Mouse (Mus musculus): ENCODE results near the gene Creld2.

Gene Creld2

DNA sequence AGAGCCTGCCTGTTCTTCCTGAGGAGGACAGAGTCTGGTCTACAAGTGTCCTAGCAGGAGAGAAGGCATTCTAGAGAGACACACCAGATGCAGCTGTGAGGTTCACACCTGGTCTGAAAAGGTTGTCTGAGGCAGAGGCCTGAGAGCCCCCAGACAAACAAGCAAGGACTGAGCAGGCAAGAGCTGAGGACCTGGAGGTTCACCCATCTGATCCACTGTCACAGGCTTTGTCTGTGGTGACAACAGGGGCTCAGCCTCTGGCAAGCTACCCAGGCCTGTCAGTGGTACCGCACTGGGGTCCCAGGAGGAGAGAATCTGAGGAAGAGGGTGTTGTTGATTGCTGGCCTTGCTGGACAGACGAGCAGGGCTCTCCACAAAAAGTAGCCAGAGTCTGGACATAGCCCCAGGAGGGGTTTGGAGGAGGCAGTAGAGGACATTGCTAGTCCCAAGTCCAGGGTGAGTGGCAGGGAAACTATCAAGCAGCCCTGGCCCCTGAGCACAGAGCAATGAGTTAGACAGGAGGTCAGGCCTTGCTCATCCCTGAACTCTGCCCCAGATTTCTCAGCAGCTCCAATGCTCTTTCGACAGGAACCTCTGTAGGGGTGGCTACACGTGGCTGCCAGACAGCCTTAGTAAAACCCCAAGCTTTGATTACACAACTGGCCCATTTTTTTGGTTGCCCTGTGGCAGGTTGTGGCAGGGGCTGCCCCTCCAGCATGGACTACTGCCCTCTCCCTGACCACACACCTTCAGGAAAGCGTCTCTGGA lies 51.2 kb downstream of the Creld2 start:
- DNase-seq = no peak

DNA sequence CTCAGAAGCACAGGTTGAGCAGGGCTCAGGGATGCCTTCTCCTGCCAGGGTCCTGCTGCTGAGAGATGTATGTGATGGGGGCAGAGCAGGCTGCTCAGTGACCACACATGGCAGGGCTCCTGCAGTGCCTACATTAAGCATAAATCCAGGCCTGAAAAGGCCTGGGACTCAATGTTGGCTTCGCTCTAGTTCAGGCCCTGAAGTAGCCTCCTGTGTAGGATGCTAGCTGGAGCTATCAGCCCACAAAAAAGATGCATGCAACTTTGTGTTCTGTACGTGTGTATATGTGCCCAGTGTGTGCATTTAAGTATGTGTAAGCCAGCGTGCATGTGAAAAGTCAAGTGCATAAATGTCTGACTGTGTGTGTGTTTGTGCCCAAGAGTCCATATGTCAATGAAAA lies 54.6 kb downstream of the Creld2 start:
- DNase-seq = no peak

DNA sequence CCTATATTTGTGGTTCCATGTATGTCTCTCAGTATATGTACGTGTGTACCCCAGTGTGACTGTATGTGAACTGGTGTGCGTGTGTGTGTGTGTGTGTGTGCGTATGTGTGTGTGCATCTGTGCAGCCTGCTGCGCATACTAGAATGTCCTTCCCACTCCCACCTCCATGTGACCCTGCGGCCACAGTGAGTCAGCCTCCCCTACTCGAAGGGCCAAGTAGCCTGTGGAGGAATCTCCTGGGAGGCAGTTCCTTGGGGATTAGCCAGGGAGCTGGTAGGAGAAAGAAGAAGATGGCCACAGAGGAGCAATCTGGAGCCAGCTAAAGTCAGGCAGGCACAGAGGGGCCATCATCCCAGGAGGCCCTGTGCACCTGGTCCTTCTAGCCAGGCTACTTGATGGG lies 55.0 kb downstream of the Creld2 start:
- DNase-seq = no peak

DNA sequence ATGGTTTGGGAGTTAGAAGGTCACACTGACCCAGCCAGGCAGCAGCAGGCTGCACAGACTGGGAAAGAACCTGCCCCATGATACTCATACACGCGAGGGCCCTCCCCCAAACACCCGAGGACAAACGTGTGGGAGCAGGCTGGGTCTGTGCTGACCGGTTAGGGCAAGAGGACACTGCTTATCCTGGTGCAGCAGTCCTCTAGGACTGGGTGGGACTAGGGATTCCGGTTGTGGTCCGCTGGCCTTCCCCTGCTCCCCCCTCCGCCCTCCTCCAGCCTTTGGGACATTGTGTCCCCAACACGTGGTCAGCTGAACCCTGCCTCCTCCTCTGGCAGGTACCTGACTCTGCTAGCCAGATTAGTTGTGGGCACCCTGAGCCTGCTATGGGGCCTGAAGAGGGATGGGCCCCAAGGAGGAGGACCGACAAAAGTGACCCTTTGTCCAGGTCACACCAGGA lies 56.2 kb downstream of the Creld2 start:
- no peak for DNase-seq

All from liver (tissue).